Mouse (Mus musculus) CH12.LX (cell line): ENCODE measurements around the gene Col5a3. TPM values are rescaled to one million over a fixed set of nuclear protein-coding genes. Genes with fewer than 3 reads are reported as not detected.

Experiments used
- DNase-seq: peaks from one replicate; pipeline ENCODE4 v3.0.0-alpha.2; 2013; ENCODE audit errors: extremely low read depth
- H3K27ac ChIP-seq: 2 replicates; pipeline ENCODE4 v1.5.1; 2012; ENCODE audit warnings: low read depth, mild to moderate bottlenecking, control low read depth, moderate library complexity; ENCODE audit not compliant: insufficient read depth
- H3K27me3 ChIP-seq: replicated peaks from 2 replicates; pipeline ENCODE3; 2012; ENCODE audit warnings: inconsistent platforms
- H3K36me3 ChIP-seq, 2 experiments: replicated peaks in 1 of 2; 2 replicates each; pipeline versions ENCODE3 to v1.6.1; 2012; ENCODE audit warnings: inconsistent platforms in 1 of 2, low read length in 1 of 2, mild to moderate bottlenecking in 1 of 2, mixed read lengths in 1 of 2, moderate library complexity in 1 of 2; ENCODE audit not compliant: control insufficient read depth in 1 of 2, insufficient read depth in 1 of 2
- H3K4me1 ChIP-seq, 2 experiments: 2 replicates each; pipeline ENCODE4 v1.6.1; 2012; ENCODE audit warnings: inconsistent platforms in 1 of 2, moderate library complexity in 1 of 2; ENCODE audit not compliant: insufficient read depth in 2 of 2, control insufficient read depth in 1 of 2
- H3K4me2 ChIP-seq: 2 replicates; pipeline ENCODE4 v1.6.1; 2012; ENCODE audit warnings: low read depth, mild to moderate bottlenecking, control low read depth; ENCODE audit not compliant: poor library complexity, insufficient read depth, severe bottlenecking
- H3K4me3 ChIP-seq, 3 experiments: fragments of 150-350 bp in 1 of 3; sonication (generic) in 1 of 3; replicated peaks in 1 of 3; 2 replicates each; pipeline versions ENCODE3 to v1.5.1; 2011 to 2012; ENCODE audit warnings: low read depth in 2 of 3, low read length in 2 of 3, mild to moderate bottlenecking in 2 of 3, moderate library complexity in 2 of 3, control low read depth in 1 of 3, improper control_type of control experiment in 1 of 3, inconsistent platforms in 1 of 3, mixed read lengths in 1 of 3; ENCODE audit not compliant: poor library complexity in 1 of 3
- H3K79me2 ChIP-seq: replicated peaks from 2 replicates; pipeline ENCODE4 v1.6.1; 2012; ENCODE audit warnings: mild to moderate bottlenecking, moderate library complexity; ENCODE audit not compliant: control insufficient read depth, poor library complexity, insufficient read depth, severe bottlenecking; ENCODE audit errors: extremely low read depth
- H3K9ac ChIP-seq: 2 replicates; pipeline ENCODE4 v1.6.1; 2012; ENCODE audit warnings: low read depth, mild to moderate bottlenecking, control low read depth, moderate library complexity; ENCODE audit not compliant: insufficient read depth
- H3K9me3 ChIP-seq: replicated peaks from 2 replicates; pipeline ENCODE3; 2012; ENCODE audit warnings: low read length, inconsistent platforms, mixed read lengths
- BHLHE40 ChIP-seq: IDR thresholded peaks from 2 replicates; pipeline ENCODE4 v1.6.1; 2011; ENCODE audit warnings: mild to moderate bottlenecking, low read depth, low read length, improper control_type of control experiment
- CHD1 ChIP-seq: IDR thresholded peaks from 2 replicates; pipeline ENCODE4 v1.6.1; 2012; ENCODE audit warnings: low read depth, low read length, improper control_type of control experiment, inconsistent platforms
- CHD2 ChIP-seq: IDR thresholded peaks from 2 replicates; pipeline ENCODE4 v1.6.1; 2011; ENCODE audit warnings: low read length, improper control_type of control experiment
- CTCF ChIP-seq, 2 experiments: IDR thresholded peaks in 1 of 2; conservative IDR thresholded peaks in 1 of 2; 2 replicates each; pipeline ENCODE4 v1.5.1; 2011 to 2012; ENCODE audit warnings: low read depth in 2 of 2, low read length in 2 of 2, improper control_type of control experiment in 1 of 2, inconsistent platforms in 1 of 2, mild to moderate bottlenecking in 1 of 2, moderate library complexity in 1 of 2
- E2F4 ChIP-seq: IDR thresholded peaks from 2 replicates; pipeline ENCODE4 v1.6.1; 2011; ENCODE audit warnings: low read depth, low read length, improper control_type of control experiment; ENCODE audit not compliant: insufficient replicate concordance
- EP300 ChIP-seq: IDR thresholded peaks from 2 replicates; pipeline ENCODE4 v1.6.1; 2011; ENCODE audit warnings: low read length, improper control_type of control experiment
- ETS1 ChIP-seq: conservative IDR thresholded peaks from 2 replicates; pipeline ENCODE4 v1.6.1; 2012; ENCODE audit warnings: low read depth, mild to moderate bottlenecking, inconsistent platforms, low read length, improper control_type of control experiment, moderate library complexity
- GABPA ChIP-seq: IDR thresholded peaks from 2 replicates; pipeline ENCODE4 v1.6.1; 2012; ENCODE audit warnings: low read depth, low read length, improper control_type of control experiment, inconsistent platforms; ENCODE audit not compliant: insufficient replicate concordance
- JUND ChIP-seq: conservative IDR thresholded peaks from 2 replicates; pipeline ENCODE4 v1.6.1; 2011; ENCODE audit warnings: low read depth, low read length, improper control_type of control experiment
- KAT2A ChIP-seq: IDR thresholded peaks from 2 replicates; pipeline ENCODE4 v1.6.1; 2012; ENCODE audit warnings: low read length, improper control_type of control experiment, inconsistent platforms; ENCODE audit not compliant: insufficient replicate concordance
- MEF2A ChIP-seq: IDR thresholded peaks from 2 replicates; pipeline ENCODE4 v1.6.1; 2014; ENCODE audit warnings: low read depth, mild to moderate bottlenecking, inconsistent platforms, low read length, improper control_type of control experiment, borderline replicate concordance
- MYC ChIP-seq: IDR thresholded peaks from 2 replicates; pipeline ENCODE4 v1.6.1; 2011; ENCODE audit warnings: low read depth, mild to moderate bottlenecking, improper control_type of control experiment, low read length
- PAX5 ChIP-seq: IDR thresholded peaks from 2 replicates; pipeline ENCODE4 v1.6.1; 2012; ENCODE audit warnings: low read length, inconsistent platforms, mixed read lengths
- POLR2AphosphoS2 ChIP-seq: IDR thresholded peaks from 2 replicates; pipeline ENCODE4 v1.6.1; 2011; ENCODE audit warnings: low read depth, low read length, improper control_type of control experiment
- RAD21 ChIP-seq: IDR thresholded peaks from 2 replicates; pipeline ENCODE4 v1.6.1; 2011; ENCODE audit warnings: low read depth, mild to moderate bottlenecking, low read length, improper control_type of control experiment, moderate library complexity
- SMC3 ChIP-seq: IDR thresholded peaks from 2 replicates; pipeline ENCODE4 v1.6.1; 2011; ENCODE audit warnings: low read depth, low read length, improper control_type of control experiment
- UBTF ChIP-seq: IDR thresholded peaks from 2 replicates; pipeline ENCODE4 v1.6.1; 2012; ENCODE audit warnings: low read depth, mild to moderate bottlenecking, inconsistent platforms, low read length, improper control_type of control experiment, moderate library complexity
- ZC3H11A ChIP-seq: IDR thresholded peaks from 2 replicates; pipeline ENCODE4 v1.6.1; 2012; ENCODE audit warnings: low read depth, mild to moderate bottlenecking, inconsistent platforms, low read length, improper control_type of control experiment
- ZMIZ1 ChIP-seq: IDR thresholded peaks from 2 replicates; pipeline ENCODE4 v1.6.1; 2012; ENCODE audit warnings: low read depth, mild to moderate bottlenecking, inconsistent platforms, low read length, improper control_type of control experiment
- ZNF384 ChIP-seq: IDR thresholded peaks from 2 replicates; pipeline ENCODE4 v1.6.1; 2012; ENCODE audit warnings: low read depth, low read length, improper control_type of control experiment, inconsistent platforms
- dilution Hi-C: fragments of 300-500 bp; cut with MboI; formaldehyde crosslinking; loops from 2 replicates; pipeline ENCODE4 v1.14.3; 2020; ENCODE audit warnings: low sequenced_read_pairs; ENCODE audit not compliant: extremely low pct_unique_long_range_greater_than_20kb, extremely low pct_ligation_motif_present
- in situ Hi-C: fragments of 300-500 bp; cut with MboI; formaldehyde crosslinking; loops from 3 replicates; pipeline ENCODE4 v1.14.3; 2019; ENCODE audit warnings: low sequenced_read_pairs, low pct_ligation_motif_present, low pct_unique_long_range_greater_than_20kb, mixed read lengths
- polyA plus RNA-seq: library from polyadenylated mRNA; unstranded; fragments of >175 nt; gene quantifications from 2 replicates; pipeline ENCODE4 v1.2.1, GENCODE M21; 2012; ENCODE audit warnings: low read depth; ENCODE audit not compliant: insufficient read length
- total RNA-seq, 2 experiments: library from RNA; depleted of rRNA; stranded (reverse); fragments of 300-350 nt in 1 of 2; fragments of >200 nt in 1 of 2; gene quantifications; 2 replicates each; pipeline ENCODE4 v1.2.3; 2012 to 2014

Gene Col5a3
- total and polyA plus RNA-seq, 3 experiments = 0.25 TPM; not detected in 2

DNA sequence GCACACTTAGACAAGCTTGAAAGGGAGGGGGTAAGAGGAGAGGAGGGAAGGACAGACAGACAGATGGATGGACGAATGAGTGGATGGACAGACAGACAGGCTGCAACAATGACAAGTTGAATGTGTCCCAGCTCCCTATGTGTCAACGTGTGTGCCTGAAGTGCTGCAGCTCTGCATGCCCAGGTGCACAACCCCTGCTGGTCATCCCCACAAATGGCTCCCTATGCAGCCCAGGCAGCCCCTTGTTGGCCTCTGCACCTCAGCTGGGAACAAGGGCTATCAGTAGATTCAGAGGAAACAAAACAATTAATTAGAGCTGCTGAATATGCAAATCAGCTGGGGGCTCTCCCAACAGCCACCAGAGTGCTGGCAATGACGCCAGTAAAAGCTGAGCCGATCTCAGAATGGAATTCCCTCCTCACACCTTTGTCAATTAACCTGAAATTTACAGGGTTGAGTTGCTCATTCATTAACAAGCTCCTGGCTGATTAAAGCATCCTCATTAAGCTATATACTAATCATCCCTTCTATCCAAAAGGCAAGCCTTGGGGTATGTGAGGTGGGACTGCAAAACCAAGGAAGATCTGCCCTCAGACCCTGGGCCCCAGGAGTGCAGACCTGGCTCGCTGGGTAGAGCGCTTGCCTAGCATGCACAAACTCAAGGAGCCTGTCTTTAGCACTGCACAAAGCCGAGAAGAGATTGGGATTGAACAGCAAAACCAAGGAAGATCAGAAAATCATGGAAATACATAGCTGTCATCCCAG, 52.5 kb downstream of the Col5a3 start:
- peaks cover 9 to 29% of the 10 kb centered on the region in 2 experiments for H3K4me1 ChIP-seq
- DNase-seq = no peak
- H3K4me2 ChIP-seq = no peak overlapping the region
- H3K9ac ChIP-seq = no peak overlapping the region
- dilution Hi-C loops (no loop called here), in situ Hi-C loops (no loop called here)
- no peaks in the 10 kb centered on the region for H3K79me2 ChIP-seq
- no peaks in the 10 kb centered on the region for H3K36me3 ChIP-seq
- peaks cover 27% of the 10 kb centered on the region for H3K27me3 ChIP-seq
- H3K27ac ChIP-seq = no peak overlapping the region
- H3K9me3 ChIP-seq = no peaks in the 10 kb centered on the region
- no peak overlapping the region for H3K4me3 ChIP-seq
- TF ChIP-seq PAX5 (no peak), CTCF (conservative IDR thresholded peaks at IDR 0.05 in 1 of 2, IDR thresholded peaks at IDR 0.05 in 1 of 2; ENCODE audit: low read depth in 2 of 2, low read length in 2 of 2) (no peak), UBTF (no peak), ETS1 (no peak), MYC (no peak), ZMIZ1 (no peak), CHD2 (no peak), EP300 (no peak), POLR2AphosphoS2 (no peak), BHLHE40 (no peak), E2F4 (no peak), RAD21 (no peak), GABPA (no peak), SMC3 (no peak)

DNA sequence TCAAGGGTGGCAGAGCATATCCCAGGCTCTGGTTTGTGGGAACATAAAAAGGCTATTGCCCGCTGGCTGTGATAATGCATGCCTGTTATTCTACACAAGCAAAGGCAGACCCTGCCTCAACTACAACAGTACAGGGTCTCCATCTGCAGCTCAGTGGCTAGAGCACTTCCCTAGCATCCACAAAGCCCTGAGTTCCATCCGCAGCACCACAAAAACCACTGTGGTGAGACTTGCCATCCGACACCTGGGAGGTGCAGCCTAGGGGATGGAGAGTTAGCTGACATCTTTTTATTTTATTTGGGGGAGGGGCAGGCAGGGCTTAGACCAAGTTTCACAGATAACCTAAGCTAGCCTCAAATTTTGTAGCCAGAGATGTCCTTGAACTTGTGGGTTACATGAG, 53.5 kb downstream of the Col5a3 start:
- no peak overlapping the region for H3K4me3 ChIP-seq
- H3K9me3 ChIP-seq = no peaks in the 10 kb centered on the region
- dilution Hi-C loops (no loop called here), in situ Hi-C loops (no loop called here)
- peaks cover 23% of the 10 kb centered on the region for H3K27me3 ChIP-seq
- no peak for TF ChIP-seq CHD1
- TF ChIP-seq MEF2A = no peak
- no peak for TF ChIP-seq KAT2A
- no peak for TF ChIP-seq ZNF384
- TF ChIP-seq RAD21 = no peak
- TF ChIP-seq E2F4 = no peak
- TF ChIP-seq CTCF (conservative IDR thresholded peaks at IDR 0.05 in 1 of 2, IDR thresholded peaks at IDR 0.05 in 1 of 2; ENCODE audit: low read depth in 2 of 2, low read length in 2 of 2) = no peak
- TF ChIP-seq ZC3H11A = no peak
- no peak for TF ChIP-seq JUND
- H3K9ac ChIP-seq = no peak overlapping the region
- no peaks in the 10 kb centered on the region for H3K79me2 ChIP-seq
- H3K27ac ChIP-seq = no peak overlapping the region
- peaks cover 6 to 21% of the 10 kb centered on the region in 2 experiments for H3K4me1 ChIP-seq
- H3K36me3 ChIP-seq = no peaks in the 10 kb centered on the region
- no peak overlapping the region for H3K4me2 ChIP-seq
- DNase-seq = no peak
